Mouse (Mus musculus) kidney, postnatal 0 days (tissue): ENCODE results near the gene Pcdh19. TPM values are rescaled to one million over a fixed set of nuclear protein-coding genes. Genes with fewer than 3 reads are reported as not detected.

Experiments
- ATAC-seq: fragments of 200-750 bp; cut with Nextera tagmentation; replicated peaks from 2 replicates; pipeline ENCODE4 v1.8.0; 2017; ENCODE audit warnings: low read depth, moderate number of reproducible peaks, moderate TSS enrichment, moderate library complexity; ENCODE audit not compliant: low FRiP score
- DNase-seq: peaks from one replicate; pipeline ENCODE4 v3.0.0-alpha.2; 2016; ENCODE audit warnings: low spot score
- H3K27ac ChIP-seq: fragments of 300-500 bp; sonication (generic); 2 replicates; pipeline ENCODE4 v1.5.1; 2014; ENCODE audit warnings: mild to moderate bottlenecking
- H3K27me3 ChIP-seq: fragments of 300-500 bp; sonication (generic); 2 replicates; pipeline ENCODE4 v1.6.1; 2014; ENCODE audit warnings: low read length, mixed read lengths; ENCODE audit not compliant: insufficient read depth
- H3K36me3 ChIP-seq: fragments of 300-500 bp; sonication (generic); 2 replicates; pipeline ENCODE4 v1.6.1; 2014; ENCODE audit warnings: low read length, mixed read lengths; ENCODE audit not compliant: insufficient read depth
- H3K4me1 ChIP-seq: fragments of 300-500 bp; sonication (generic); replicated peaks from 2 replicates; pipeline ENCODE4 v1.6.1; 2014; ENCODE audit warnings: antibody characterized with exemption, low read length, mixed read lengths; ENCODE audit not compliant: insufficient read depth
- H3K4me2 ChIP-seq: fragments of 300-500 bp; sonication (generic); 2 replicates; pipeline ENCODE4 v1.6.1; 2014; ENCODE audit warnings: mild to moderate bottlenecking, low read length, moderate library complexity, mixed read lengths
- H3K4me3 ChIP-seq: fragments of 300-500 bp; sonication (generic); replicated peaks from 2 replicates; pipeline ENCODE4 v1.5.1; 2014; ENCODE audit warnings: low read depth, low read length
- H3K9ac ChIP-seq: fragments of 300-500 bp; sonication (generic); 2 replicates; pipeline ENCODE4 v1.6.1; 2014; ENCODE audit warnings: low read depth, low read length
- H3K9me3 ChIP-seq: fragments of 300-500 bp; sonication (generic); replicated peaks from 2 replicates; pipeline ENCODE4 v1.6.1; 2016; ENCODE audit warnings: low read length, inconsistent platforms, mixed read lengths
- CTCF ChIP-seq: IDR thresholded peaks from 2 replicates; pipeline ENCODE4 v1.5.1; 2016; ENCODE audit warnings: antibody characterized with exemption, low read depth, mild to moderate bottlenecking, moderate library complexity
- WGBS: fragments of 180-500 bp; shearing (Covaris S2); extraction: QIAGEN DNeasy Blood & Tissue Kit; methylation state at CpG from one replicate; pipeline ENCODE4 v1.1.7; 2014; 5-methylcytosine and 5-hydroxymethylcytosine counted together
- polyA plus RNA-seq: library from polyadenylated mRNA; unstranded; fragments of >200 nt; fragmentation: Nextera tagmentation; extraction: Ambion mirVana; gene quantifications from 2 replicates; pipeline ENCODE4 v1.2.1, GENCODE M21; 2015

Gene Pcdh19
- polyA plus RNA-seq, 1 experiment from 2014 or later: 2.0 TPM

GRCm38 (mm10) chrX:133650379-133650778 is 38.4 kb downstream of the Pcdh19 start:
- DNase-seq: no peak
- Histone ChIP-seq H3K36me3 (no peaks in the 10 kb centered on the region), H3K27me3 (no peaks in the 10 kb centered on the region), H3K9me3 (no peaks in the 10 kb centered on the region), H3K4me3 (no peak overlapping the region), H3K27ac (no peak overlapping the region), H3K4me2 (no peak overlapping the region), H3K9ac (no peak overlapping the region), H3K4me1 (no peaks in the 10 kb centered on the region; the same call in 1 of the 2 replicates)
- 74% methylated on average over 3 of the region's 3 CpGs for WGBS
- no peak for ATAC-seq
- TF ChIP-seq CTCF: no peak

GRCm38 (mm10) chrX:133647809-133648208 is 41.0 kb downstream of the Pcdh19 start:
- no peak for ATAC-seq
- WGBS: 60% methylated on average over 2 of the region's 2 CpGs
- no peak for DNase-seq

GRCm38 (mm10) chrX:133639445-133639844 is 49.3 kb downstream of the Pcdh19 start:
- no peak for TF ChIP-seq CTCF

More at GRCm38 (mm10) chrX:133647809-133648208, 41.0 kb downstream of the Pcdh19 start:
- Histone ChIP-seq H3K27ac (no peak overlapping the region), H3K36me3 (no peaks in the 10 kb centered on the region), H3K27me3 (no peaks in the 10 kb centered on the region), H3K4me3 (no peak overlapping the region), H3K9me3 (no peaks in the 10 kb centered on the region), H3K9ac (no peak overlapping the region), H3K4me2 (no peak overlapping the region), H3K4me1 (no peaks in the 10 kb centered on the region)
- no peak for TF ChIP-seq CTCF

GRCm38 (mm10) chrX:133629538-133629937 is 59.2 kb downstream of the Pcdh19 start:
- H3K4me2 ChIP-seq: no peak overlapping the region
- no peak overlapping the region for H3K4me3 ChIP-seq
- DNase-seq: peak; percentile 43
- H3K27ac ChIP-seq: no peak overlapping the region
- WGBS: 52% methylated on average over 8 of the region's 8 CpGs
- no peaks in the 10 kb centered on the region for H3K4me1 ChIP-seq
- no peak for TF ChIP-seq CTCF
- H3K9me3 ChIP-seq: no peaks in the 10 kb centered on the region
- no peaks in the 10 kb centered on the region for H3K36me3 ChIP-seq
- ATAC-seq: no peak
- H3K27me3 ChIP-seq: no peaks in the 10 kb centered on the region
- H3K9ac ChIP-seq: no peak overlapping the region

More at GRCm38 (mm10) chrX:133639445-133639844, 49.3 kb downstream of the Pcdh19 start:
- Histone ChIP-seq H3K9me3 (no peaks in the 10 kb centered on the region), H3K27me3 (no peaks in the 10 kb centered on the region), H3K4me3 (no peak overlapping the region), H3K36me3 (no peaks in the 10 kb centered on the region), H3K4me1 (no peaks in the 10 kb centered on the region), H3K27ac (no peak overlapping the region), H3K9ac (no peak overlapping the region), H3K4me2 (no peak overlapping the region)
- DNase-seq (no peak), ATAC-seq (no peak)

GRCm38 (mm10) chrX:133618222-133618621 is 70.6 kb downstream of the Pcdh19 start:
- DNase-seq (no peak), ATAC-seq (no peak)
- 70% methylated on average over 1 of the region's 1 CpGs for whole genome bisulfite sequencing
- H3K4me2 ChIP-seq: no peak overlapping the region
- no peak for TF ChIP-seq CTCF
- H3K4me1 ChIP-seq: no peaks in the 10 kb centered on the region
- H3K9me3 ChIP-seq: no peaks in the 10 kb centered on the region
- H3K36me3 ChIP-seq: no peaks in the 10 kb centered on the region
- no peaks in the 10 kb centered on the region for H3K27me3 ChIP-seq
- H3K4me3 ChIP-seq: no peak overlapping the region
- no peak overlapping the region for H3K9ac ChIP-seq
- no peak overlapping the region for H3K27ac ChIP-seq

- Histone ChIP-seq H3K9me3 (no peaks in the 10 kb centered on the region), H3K27me3 (no peaks in the 10 kb centered on the region), H3K36me3 (no peaks in the 10 kb centered on the region), H3K27ac (no peak overlapping the region), H3K4me3 (no peak overlapping the region), H3K4me1 (no peaks in the 10 kb centered on the region), H3K4me2 (no peak overlapping the region), H3K9ac (no peak overlapping the region)
- WGBS: 47% methylated on average over 4 of the region's 4 CpGs
- no peak for TF ChIP-seq CTCF
- DNase-seq: no peak
- ATAC-seq: no peak
These were observed 83.0 kb downstream of the Pcdh19 start for GRCm38 (mm10) chrX:133605828-133606227.

GRCm38 (mm10) chrX:133604272-133604671 is 84.5 kb downstream of the Pcdh19 start:
- no peak overlapping the region for H3K4me2 ChIP-seq
- DNase-seq: peak; percentile 59
- no peaks in the 10 kb centered on the region for H3K27me3 ChIP-seq
- no peaks in the 10 kb centered on the region for H3K36me3 ChIP-seq
- no peak overlapping the region for H3K4me3 ChIP-seq
- WGBS: 45% methylated on average over 4 of the region's 4 CpGs
- ATAC-seq: no peak
- no peaks in the 10 kb centered on the region for H3K4me1 ChIP-seq
- H3K9ac ChIP-seq: no peak overlapping the region
- no peak for TF ChIP-seq CTCF
- no peak overlapping the region for H3K27ac ChIP-seq
- H3K9me3 ChIP-seq: no peaks in the 10 kb centered on the region
